8 mouse cellular contexts compared by ENCODE assay signal in the genomic region with DNA sequence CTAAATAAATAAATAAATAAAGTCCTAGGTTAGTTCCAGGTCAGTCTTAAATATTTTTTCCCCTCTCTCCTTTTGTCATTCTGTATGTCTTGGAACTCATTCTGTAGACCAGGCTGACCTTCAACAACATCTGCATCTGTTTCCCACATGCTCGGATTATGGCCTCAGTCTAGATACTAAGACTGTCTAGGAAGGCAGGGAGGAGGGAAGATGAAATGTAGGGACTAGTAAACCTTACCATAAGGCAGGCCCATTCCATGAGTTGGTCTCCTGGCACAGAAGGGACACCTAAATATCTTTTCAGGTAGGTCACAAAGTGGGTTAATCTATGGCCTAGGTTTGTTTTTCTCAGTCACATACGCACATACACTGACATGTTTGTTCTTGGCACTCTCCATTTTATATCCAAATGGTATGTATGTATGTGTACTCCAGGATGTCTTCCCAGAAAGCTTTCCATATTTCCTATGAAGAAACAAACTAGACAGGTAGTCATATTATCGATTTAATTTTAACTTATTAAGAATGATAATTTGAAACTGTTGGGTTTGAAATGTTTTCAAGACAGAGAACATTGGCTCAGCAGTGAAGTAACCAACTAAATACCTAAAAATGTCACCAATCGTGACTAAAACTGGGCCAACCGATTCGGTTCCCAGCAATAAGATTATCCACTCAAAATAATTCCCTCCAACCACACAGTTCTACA. TPM values are rescaled to one million over a fixed set of nuclear protein-coding genes. Genes with fewer than 3 reads are reported as not detected.
A peak's percentile ranks its signal among the peaks of the same experiment; 100 is the strongest.
DNase-seq lines count a peak whose midpoint lies in the region; ATAC-seq and TF ChIP-seq lines count a peak whose summit lies in the region.

No protein-coding gene starts in this region.

- DNase-seq in layer of hippocampus, adult 2 months (ENCODE audit: low spot score in 2 of 2), result no peak
- no peak for DNase-seq in layer of hippocampus, adult 18-20 months (ENCODE audit: low spot score in 2 of 2)
- peak; percentile 24 for DNase-seq in c-Kit-positive CD71-positive TER-119-positive erythroid progenitor cells, embryonic 14.5 days (ENCODE audit: low spot score)
- peak; percentile 41 for DNase-seq in naive thymus-derived CD4-positive, alpha-beta T cell, adult 2 months (ENCODE audit: low read depth)
- DNase-seq in spleen, adult 12 weeks (ENCODE audit: low spot score), result no peak
- no peak for DNase-seq in urinary bladder, postnatal 25 days (ENCODE audit: low spot score)
- DNase-seq in lung, adult 18-20 months, result no peak

- ATAC-seq in hindbrain, embryonic 16.5 days, result no peak

- peaks cover 2% of the 10 kb centered on the region for H3K36me3 ChIP-seq in hindbrain, embryonic 16.5 days (ENCODE audit: control insufficient read depth, insufficient read depth, low read length)

- peak overlapping the region; percentile 94 for H3K4me3 ChIP-seq in layer of hippocampus, adult 2 months
- H3K4me3 ChIP-seq in hindbrain, embryonic 16.5 days (ENCODE audit: low read length), result peak overlapping the region; percentile 74

- TF ChIP-seq CTCF in layer of hippocampus, adult 2 months (conservative IDR thresholded peaks at IDR 0.05), result no peak

- no peaks in the 10 kb centered on the region for H3K9me3 ChIP-seq in hindbrain, embryonic 16.5 days (ENCODE audit: control insufficient read depth, low read length)

- peak overlapping the region; percentile 91 for H3K9ac ChIP-seq in hindbrain, embryonic 16.5 days (ENCODE audit: low read depth, low read length)

- peak overlapping the region; percentile 59 for H3K4me2 ChIP-seq in hindbrain, embryonic 16.5 days (ENCODE audit: low read length)

- peaks cover 14% of the 10 kb centered on the region for H3K4me1 ChIP-seq in hindbrain, embryonic 16.5 days (ENCODE audit: control insufficient read depth, insufficient read depth, low read depth, low read length)

- no peaks in the 10 kb centered on the region for H3K27me3 ChIP-seq in hindbrain, embryonic 16.5 days (replicated peaks; ENCODE audit: control insufficient read depth, insufficient read depth, low read length)

- H3K27ac ChIP-seq in layer of hippocampus, adult 2 months, result peak overlapping the region; percentile 99
- H3K27ac ChIP-seq in hindbrain, embryonic 16.5 days (ENCODE audit: low read depth, low read length), result peak overlapping the region; percentile 96

- 54% methylated on average over 6 of the region's 6 CpGs for WGBS in hindbrain, embryonic 16.5 days

RNA-seq across cellular contexts. Expression of gene Gmeb2, which starts 1.1 kb away (rescaled TPM):
- total RNA-seq in layer of hippocampus, adult 2 months (2021), result 10 to 100 TPM; 18.8 to 23.5 TPM
- 10 to 100 TPM; 17.9 to 18.1 TPM for total RNA-seq in layer of hippocampus, adult 18-20 months (2021)
- polyA plus RNA-seq in hindbrain, embryonic 16.5 days (2015; fragmentation: Nextera tagmentation; extraction: Ambion mirVana), result 13.0 and 15.6 TPM in 2 replicates

RNA-seq across cellular contexts. Expression of gene Stmn3, which starts 27.5 kb away (rescaled TPM):
- total RNA-seq in layer of hippocampus, adult 2 months (2021), result 100 to 1,000 TPM; 527 to 593 TPM
- 100 to 1,000 TPM; 560 to 580 TPM for total RNA-seq in layer of hippocampus, adult 18-20 months (2021)
- polyA plus RNA-seq in hindbrain, embryonic 16.5 days (2015; fragmentation: Nextera tagmentation; extraction: Ambion mirVana), result 1,680 and 1,967 TPM in 2 replicates

RNA-seq across cellular contexts. Expression of gene Rtel1, which starts 32.8 kb away (rescaled TPM):
- 10 to 100 TPM; 37.1 to 40.7 TPM for total RNA-seq in layer of hippocampus, adult 2 months (2021)
- total RNA-seq in layer of hippocampus, adult 18-20 months (2021), result 10 to 100 TPM; 25.3 to 28.8 TPM
- 33.7 and 38.2 TPM in 2 replicates for polyA plus RNA-seq in hindbrain, embryonic 16.5 days (2015; fragmentation: Nextera tagmentation; extraction: Ambion mirVana)

RNA-seq across cellular contexts. Expression of gene Helz2, which starts 45.0 kb away (rescaled TPM):
- 1 to 10 TPM; 2.5 to 2.9 TPM for total RNA-seq in layer of hippocampus, adult 2 months (2021)
- total RNA-seq in layer of hippocampus, adult 18-20 months (2021), result 1 to 10 TPM; 1.9 to 2.5 TPM
- polyA plus RNA-seq in hindbrain, embryonic 16.5 days (2015; fragmentation: Nextera tagmentation; extraction: Ambion mirVana), result 0.37 and 0.44 TPM in 2 replicates

Comparison
In these comparisons a context has a peak if more than half of its experiments do, and no peak if none do; other contexts are left out.
1. DNase-seq: peak in c-Kit-positive CD71-positive TER-119-positive erythroid progenitor cells, embryonic 14.5 days (single experiment) and naive thymus-derived CD4-positive, alpha-beta T cell, adult 2 months (single experiment); none in layer of hippocampus, adult 2 months (0 of 2), layer of hippocampus, adult 18-20 months (0 of 2), spleen, adult 12 weeks (single experiment), urinary bladder, postnatal 25 days (single experiment) and lung, adult 18-20 months (0 of 2).